Mouse (Mus musculus): ENCODE data around the gene Mydgf.

GRCm38 (mm10) chr17:56134463-56134971 lies 49.2 kb downstream of the Mydgf start:
- peak; percentile 71 for TF ChIP-seq CTCF (IDR thresholded peaks at IDR 0.05; ENCODE audit: borderline replicate concordance, insufficient read depth, low read depth, low read length)
- TF ChIP-seq POLR2A (IDR thresholded peaks at IDR 0.05; ENCODE audit: borderline replicate concordance, insufficient read depth, low read length) = no peak
